Mouse (Mus musculus): ENCODE data around the gene Itga9. TPM values are rescaled to one million over a fixed set of nuclear protein-coding genes. Genes with fewer than 3 reads are reported as not detected.

The Itga9 gene
- total and polyA plus RNA-seq, 2 experiments from 2014 or later, result 10.7 to 61.5 TPM

GRCm38 (mm10) chr9:118807669-118808068 lies 201.2 kb downstream of the Itga9 start:
- H3K4me3 ChIP-seq (ENCODE audit: low read depth, low read length), result no peak overlapping the region
- WGBS, result 90% methylated on average over 3 of the region's 3 CpGs
- H3K4me2 ChIP-seq (ENCODE audit: low read depth, low read length), result no peak overlapping the region
- TF ChIP-seq CTCF (IDR thresholded peaks at IDR 0.05; ENCODE audit: low read depth), result no peak
- TF ChIP-seq EP300 (IDR thresholded peaks at IDR 0.05; ENCODE audit: low read depth), result no peak
- H3K36me3 ChIP-seq (replicated peaks; ENCODE audit: control insufficient read depth, insufficient read depth, low read length), result no peaks in the 10 kb centered on the region
- H3K27me3 ChIP-seq (ENCODE audit: control insufficient read depth, insufficient read depth, low read length), result no peaks in the 10 kb centered on the region
- no peak overlapping the region for H3K9ac ChIP-seq (replicated peaks; ENCODE audit: low read depth, low read length)
- peaks cover 6% of the 10 kb centered on the region; the same call in 1 of the 2 replicates for H3K4me1 ChIP-seq (ENCODE audit: control insufficient read depth, insufficient read depth)
- H3K9me3 ChIP-seq (replicated peaks; ENCODE audit: control insufficient read depth, low read length), result no peaks in the 10 kb centered on the region
- no peak for DNase-seq (ENCODE audit: low spot score)
- no peak overlapping the region for H3K27ac ChIP-seq (ENCODE audit: low read depth)
- ATAC-seq (ENCODE audit: insufficient read depth, low read depth), result no peak

DNA sequence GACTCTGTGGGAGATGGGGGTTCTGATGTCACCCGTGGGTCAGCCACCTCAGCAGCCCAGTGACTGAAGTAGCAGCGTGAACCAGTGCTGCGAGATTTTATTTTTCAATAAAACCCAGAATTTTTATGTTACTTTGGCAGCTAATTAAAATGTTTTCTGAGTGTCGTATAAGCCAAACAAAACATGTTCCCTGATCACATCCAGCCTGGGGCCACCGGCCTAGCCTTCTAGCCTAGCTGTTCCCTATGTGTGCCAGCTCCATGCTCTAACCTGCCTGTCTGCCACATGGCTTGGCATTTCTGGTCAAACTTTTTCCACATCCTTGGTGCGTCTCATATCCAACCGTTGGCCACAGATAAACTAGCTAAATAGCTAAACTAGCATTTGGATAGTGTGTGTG lies 205.7 kb downstream of the Itga9 start:
- H3K36me3 ChIP-seq (replicated peaks; ENCODE audit: control insufficient read depth, insufficient read depth, low read length), result no peaks in the 10 kb centered on the region
- H3K4me3 ChIP-seq (ENCODE audit: low read depth, low read length), result no peak overlapping the region
- DNase-seq (ENCODE audit: low spot score), result no peak
- no peaks in the 10 kb centered on the region for H3K4me1 ChIP-seq (ENCODE audit: control insufficient read depth, insufficient read depth)
- H3K4me2 ChIP-seq (ENCODE audit: low read depth, low read length), result no peak overlapping the region
- WGBS, result 88% methylated on average over 7 of the region's 7 CpGs
- no peak overlapping the region for H3K9ac ChIP-seq (replicated peaks; ENCODE audit: low read depth, low read length)
- no peaks in the 10 kb centered on the region for H3K27me3 ChIP-seq (ENCODE audit: control insufficient read depth, insufficient read depth, low read length)
- H3K9me3 ChIP-seq (replicated peaks; ENCODE audit: control insufficient read depth, low read length), result no peaks in the 10 kb centered on the region
- no peak overlapping the region for H3K27ac ChIP-seq (ENCODE audit: low read depth)
- TF ChIP-seq CTCF (IDR thresholded peaks at IDR 0.05; ENCODE audit: low read depth), result no peak
- no peak for TF ChIP-seq EP300 (IDR thresholded peaks at IDR 0.05; ENCODE audit: low read depth)
- ATAC-seq (ENCODE audit: insufficient read depth, low read depth), result no peak

GRCm38 (mm10) chr9:118813492-118813891 lies 207.0 kb downstream of the Itga9 start:
- TF ChIP-seq EP300 (IDR thresholded peaks at IDR 0.05; ENCODE audit: low read depth), result no peak
- no peak for TF ChIP-seq CTCF (IDR thresholded peaks at IDR 0.05; ENCODE audit: low read depth)
- Histone ChIP-seq H3K4me3 (ENCODE audit: low read depth, low read length) (no peak overlapping the region), H3K27ac (ENCODE audit: low read depth) (no peak overlapping the region), H3K4me2 (ENCODE audit: low read depth, low read length) (no peak overlapping the region), H3K9me3 (replicated peaks; ENCODE audit: control insufficient read depth, low read length) (no peaks in the 10 kb centered on the region), H3K4me1 (ENCODE audit: control insufficient read depth, insufficient read depth) (0 out of 2 replicates have a peak, but pooled peaks cover 3% of the 10 kb centered on the region), H3K9ac (replicated peaks; ENCODE audit: low read depth, low read length) (no peak overlapping the region), H3K36me3 (replicated peaks; ENCODE audit: control insufficient read depth, insufficient read depth, low read length) (no peaks in the 10 kb centered on the region), H3K27me3 (ENCODE audit: control insufficient read depth, insufficient read depth, low read length) (no peaks in the 10 kb centered on the region)
- ATAC-seq (ENCODE audit: insufficient read depth, low read depth) (no peak), DNase-seq (ENCODE audit: low spot score) (no peak)
- WGBS, result 84% methylated on average over 5 of the region's 5 CpGs

DNA sequence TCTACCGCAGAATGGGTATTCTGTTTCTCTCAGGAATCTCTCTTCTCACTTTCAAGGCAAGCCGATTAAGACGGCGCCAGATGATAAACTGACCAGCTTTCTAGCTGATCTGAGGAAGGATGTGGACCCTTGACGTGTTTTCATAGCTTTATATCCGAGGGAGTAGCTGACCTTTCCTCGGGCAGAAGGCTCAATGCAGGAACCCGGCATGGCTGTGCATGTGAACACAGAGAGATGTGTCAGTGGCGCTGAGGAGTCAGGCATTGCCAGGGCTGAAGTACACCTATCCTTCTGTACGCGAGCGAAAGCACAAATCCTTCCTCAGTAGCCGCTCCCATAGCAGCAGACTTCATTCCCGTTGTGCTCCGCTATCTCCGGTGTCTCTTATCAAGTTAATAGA lies 207.6 kb downstream of the Itga9 start:
- H3K4me2 ChIP-seq (ENCODE audit: low read depth, low read length), result no peak overlapping the region
- H3K27ac ChIP-seq (ENCODE audit: low read depth), result no peak overlapping the region
- DNase-seq (ENCODE audit: low spot score) (no peak), ATAC-seq (ENCODE audit: insufficient read depth, low read depth) (no peak)
- no peak overlapping the region for H3K4me3 ChIP-seq (ENCODE audit: low read depth, low read length)
- no peaks in the 10 kb centered on the region for H3K9me3 ChIP-seq (replicated peaks; ENCODE audit: control insufficient read depth, low read length)
- no peak for TF ChIP-seq EP300 (IDR thresholded peaks at IDR 0.05; ENCODE audit: low read depth)
- no peak for TF ChIP-seq CTCF (IDR thresholded peaks at IDR 0.05; ENCODE audit: low read depth)
- H3K27me3 ChIP-seq (ENCODE audit: control insufficient read depth, insufficient read depth, low read length), result no peaks in the 10 kb centered on the region
- 0 out of 2 replicates have a peak, but pooled peaks cover 4% of the 10 kb centered on the region for H3K4me1 ChIP-seq (ENCODE audit: control insufficient read depth, insufficient read depth)
- no peak overlapping the region for H3K9ac ChIP-seq (replicated peaks; ENCODE audit: low read depth, low read length)
- 74% methylated on average over 16 of the region's 16 CpGs for WGBS
- no peaks in the 10 kb centered on the region for H3K36me3 ChIP-seq (replicated peaks; ENCODE audit: control insufficient read depth, insufficient read depth, low read length)

GRCm38 (mm10) chr9:118814461-118814860 lies 208.0 kb downstream of the Itga9 start:
- H3K4me1 ChIP-seq (ENCODE audit: control insufficient read depth, insufficient read depth), result 0 out of 2 replicates have a peak, but pooled peaks cover 4% of the 10 kb centered on the region
- H3K4me2 ChIP-seq (ENCODE audit: low read depth, low read length), result no peak overlapping the region
- 73% methylated on average over 8 of the region's 8 CpGs for WGBS
- H3K36me3 ChIP-seq (replicated peaks; ENCODE audit: control insufficient read depth, insufficient read depth, low read length), result no peaks in the 10 kb centered on the region
- H3K9ac ChIP-seq (replicated peaks; ENCODE audit: low read depth, low read length), result no peak overlapping the region
- DNase-seq (ENCODE audit: low spot score) (no peak), ATAC-seq (ENCODE audit: insufficient read depth, low read depth) (no peak)
- no peak overlapping the region for H3K4me3 ChIP-seq (ENCODE audit: low read depth, low read length)
- TF ChIP-seq CTCF (IDR thresholded peaks at IDR 0.05; ENCODE audit: low read depth), result no peak
- TF ChIP-seq EP300 (IDR thresholded peaks at IDR 0.05; ENCODE audit: low read depth), result no peak
- no peaks in the 10 kb centered on the region for H3K9me3 ChIP-seq (replicated peaks; ENCODE audit: control insufficient read depth, low read length)
- no peak overlapping the region for H3K27ac ChIP-seq (ENCODE audit: low read depth)
- no peaks in the 10 kb centered on the region for H3K27me3 ChIP-seq (ENCODE audit: control insufficient read depth, insufficient read depth, low read length)

GRCm38 (mm10) chr9:118815543-118815942 lies 209.1 kb downstream of the Itga9 start:
- H3K9ac ChIP-seq (replicated peaks; ENCODE audit: low read depth, low read length), result no peak overlapping the region
- H3K4me1 ChIP-seq (ENCODE audit: control insufficient read depth, insufficient read depth), result 0 out of 2 replicates have a peak, but pooled peaks cover 4% of the 10 kb centered on the region
- no peak for TF ChIP-seq EP300 (IDR thresholded peaks at IDR 0.05; ENCODE audit: low read depth)
- no peak for TF ChIP-seq CTCF (IDR thresholded peaks at IDR 0.05; ENCODE audit: low read depth)
- H3K9me3 ChIP-seq (replicated peaks; ENCODE audit: control insufficient read depth, low read length), result no peaks in the 10 kb centered on the region
- 98% methylated on average over 8 of the region's 8 CpGs for WGBS
- H3K4me2 ChIP-seq (ENCODE audit: low read depth, low read length), result no peak overlapping the region
- H3K27ac ChIP-seq (ENCODE audit: low read depth), result no peak overlapping the region
- no peaks in the 10 kb centered on the region for H3K36me3 ChIP-seq (replicated peaks; ENCODE audit: control insufficient read depth, insufficient read depth, low read length)
- DNase-seq (ENCODE audit: low spot score) (no peak), ATAC-seq (ENCODE audit: insufficient read depth, low read depth) (no peak)
- H3K4me3 ChIP-seq (ENCODE audit: low read depth, low read length), result no peak overlapping the region
- H3K27me3 ChIP-seq (ENCODE audit: control insufficient read depth, insufficient read depth, low read length), result no peaks in the 10 kb centered on the region

Data from heart, postnatal 0 days (tissue).